Mouse (Mus musculus) midbrain, embryonic 10.5 days (tissue): ENCODE measurements at regions not wholly inside any gene's neighbourhood (a gene's known extent, or its start where the extent isn't known, plus 50 kb on each side); places are given as distances from the start of the nearest gene placed in this dataset.

Source experiments
- DNase-seq: peaks from one replicate; pipeline ENCODE4 v3.0.0-alpha.2; 2017; ENCODE audit warnings: low spot score
- H3K27ac ChIP-seq: fragments of 300-500 bp; sonication (generic); replicated peaks from 2 replicates; pipeline ENCODE4 v1.5.1; 2016; ENCODE audit warnings: mild to moderate bottlenecking
- H3K27me3 ChIP-seq: fragments of 300-500 bp; sonication (generic); 2 replicates; pipeline ENCODE4 v1.6.1; 2016; ENCODE audit warnings: low read depth, mild to moderate bottlenecking; ENCODE audit not compliant: poor library complexity, severe bottlenecking
- H3K36me3 ChIP-seq: fragments of 300-500 bp; sonication (generic); 2 replicates; pipeline ENCODE4 v1.6.1; 2016; ENCODE audit warnings: mild to moderate bottlenecking, moderate library complexity
- H3K4me1 ChIP-seq: fragments of 300-500 bp; sonication (generic); 2 replicates; pipeline ENCODE4 v1.6.1; 2016
- H3K4me3 ChIP-seq: fragments of 300-500 bp; sonication (generic); 2 replicates; pipeline ENCODE4 v1.5.1; 2016; ENCODE audit warnings: mild to moderate bottlenecking, moderate library complexity
- H3K9me3 ChIP-seq: fragments of 300-500 bp; sonication (generic); replicated peaks from 2 replicates; pipeline ENCODE4 v1.6.1; 2016; ENCODE audit warnings: mild to moderate bottlenecking
- WGBS: fragments of 180-500 bp; shearing (Covaris S2); methylation state at CpG from one replicate; pipeline ENCODE4 v1.1.7; 2016; 5-methylcytosine and 5-hydroxymethylcytosine counted together

DNA sequence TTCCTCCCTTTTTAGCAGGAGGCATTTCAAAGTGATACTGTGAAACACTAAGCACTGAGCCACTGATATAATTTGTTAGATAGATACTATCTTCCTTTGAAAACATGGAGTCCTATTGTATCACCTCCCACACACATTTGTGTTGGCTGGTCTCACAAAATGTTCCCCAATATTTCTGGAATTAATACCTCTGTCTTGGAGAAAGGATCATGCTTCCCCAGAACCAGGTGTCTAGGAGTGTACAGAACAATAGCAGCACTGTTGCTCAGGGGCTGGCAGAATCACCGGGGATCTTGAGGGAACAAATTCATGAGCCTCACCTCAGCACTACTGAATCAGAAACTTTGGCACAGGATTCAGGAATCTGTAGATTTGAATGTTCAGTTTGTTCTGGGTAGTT, 277.5 kb downstream of the Aldoart1 start:
- no peaks in the 10 kb centered on the region for H3K9me3 ChIP-seq
- 94% methylated on average over 1 of the region's 1 CpGs for WGBS
- no peaks in the 10 kb centered on the region for H3K36me3 ChIP-seq
- H3K4me3 ChIP-seq = no peak overlapping the region
- H3K27me3 ChIP-seq = no peaks in the 10 kb centered on the region
- H3K4me1 ChIP-seq = no peaks in the 10 kb centered on the region
- DNase-seq = no peak
- no peak overlapping the region for H3K27ac ChIP-seq

DNA sequence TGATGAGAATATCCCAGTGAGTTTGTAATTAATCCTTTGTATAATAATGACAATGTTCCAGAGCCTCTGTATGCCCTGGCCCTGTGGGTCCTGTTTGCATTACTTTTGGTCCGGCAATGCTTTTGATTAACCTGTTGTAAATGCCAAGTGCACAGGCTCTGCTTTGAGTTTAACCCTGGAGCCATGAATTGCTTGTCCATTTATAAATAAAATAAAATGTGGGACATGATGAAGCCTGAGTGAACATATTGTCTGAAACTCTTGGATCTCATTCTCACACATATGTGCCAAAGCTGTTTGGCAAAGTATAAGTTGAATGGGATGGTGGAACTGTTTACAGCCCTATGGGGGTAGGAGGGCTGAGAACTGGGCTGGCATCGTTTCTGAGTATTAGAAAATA, 280.5 kb downstream of the Aldoart1 start:
- 79% methylated on average over 2 of the region's 2 CpGs for WGBS
- Histone ChIP-seq H3K4me3 (no peak overlapping the region), H3K9me3 (no peaks in the 10 kb centered on the region), H3K36me3 (no peaks in the 10 kb centered on the region), H3K27me3 (no peaks in the 10 kb centered on the region), H3K27ac (no peak overlapping the region), H3K4me1 (no peaks in the 10 kb centered on the region)
- DNase-seq = no peak

DNA sequence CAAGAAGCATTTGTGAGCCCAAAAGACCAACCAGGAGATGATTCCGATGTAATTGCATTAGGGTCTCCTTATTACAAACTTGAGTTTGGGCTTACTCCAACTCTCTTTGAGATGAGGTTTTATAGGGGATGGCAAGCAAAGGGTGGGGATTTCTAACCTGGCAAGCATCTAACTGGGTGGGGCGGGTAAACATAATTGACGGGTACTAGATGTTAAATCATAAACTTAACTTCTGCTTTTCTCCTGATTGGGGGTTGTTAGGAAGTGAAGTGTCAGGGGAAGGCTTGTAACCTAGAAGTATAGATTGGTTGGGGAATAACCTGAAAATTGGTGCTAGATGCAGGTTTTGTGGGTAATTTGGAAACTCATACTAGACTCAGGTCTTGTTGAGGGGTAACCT, 287.2 kb downstream of the Aldoart1 start:
- H3K27me3 ChIP-seq = no peaks in the 10 kb centered on the region
- no peak overlapping the region for H3K27ac ChIP-seq
- H3K4me1 ChIP-seq = no peaks in the 10 kb centered on the region
- no peak for DNase-seq
- 92% methylated on average over 3 of the region's 3 CpGs for WGBS
- H3K4me3 ChIP-seq = no peak overlapping the region
- no peaks in the 10 kb centered on the region for H3K9me3 ChIP-seq
- no peaks in the 10 kb centered on the region for H3K36me3 ChIP-seq

DNA sequence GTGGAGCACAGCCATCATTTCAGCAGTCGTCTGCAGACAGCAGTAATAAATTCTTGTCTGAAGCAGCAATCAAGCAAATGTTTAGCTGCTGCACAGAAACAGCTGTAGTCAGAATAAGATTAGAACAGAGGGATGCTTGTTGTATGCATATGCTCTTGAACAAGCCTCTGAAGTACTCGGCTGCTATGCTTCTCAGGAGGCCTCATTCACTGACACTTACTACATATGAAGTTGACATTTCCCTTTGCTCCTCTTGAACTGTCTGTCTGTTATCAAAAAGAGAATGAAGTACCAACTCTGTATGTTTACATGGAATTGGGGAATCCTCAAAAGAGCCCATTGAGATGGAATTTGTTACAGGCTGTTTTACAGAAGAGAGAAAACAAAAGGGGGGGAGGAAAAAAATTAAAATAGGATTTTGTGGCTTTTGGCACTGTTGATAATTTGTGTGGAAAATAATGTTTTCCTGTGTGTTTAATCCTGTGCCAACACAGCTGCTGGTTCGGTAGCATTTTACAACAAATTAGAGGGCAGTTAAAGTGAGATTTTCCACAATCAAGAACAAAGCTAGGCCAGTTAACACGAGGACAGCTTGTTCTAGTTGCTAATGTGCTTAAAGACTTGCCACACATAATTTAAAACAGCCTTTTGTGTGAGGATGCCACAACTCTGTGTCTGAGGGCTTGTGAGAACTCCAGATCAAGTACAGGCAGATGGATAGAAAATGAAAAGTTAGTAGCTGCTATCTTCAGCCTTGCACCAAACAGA, 289.3 kb downstream of the Aldoart1 start:
- Histone ChIP-seq H3K4me3 (no peak overlapping the region), H3K27ac (no peak overlapping the region), H3K36me3 (no peaks in the 10 kb centered on the region), H3K4me1 (no peaks in the 10 kb centered on the region), H3K27me3 (no peaks in the 10 kb centered on the region), H3K9me3 (no peaks in the 10 kb centered on the region)
- WGBS = 57% methylated on average over 4 of the region's 4 CpGs
- DNase-seq = no peak

DNA sequence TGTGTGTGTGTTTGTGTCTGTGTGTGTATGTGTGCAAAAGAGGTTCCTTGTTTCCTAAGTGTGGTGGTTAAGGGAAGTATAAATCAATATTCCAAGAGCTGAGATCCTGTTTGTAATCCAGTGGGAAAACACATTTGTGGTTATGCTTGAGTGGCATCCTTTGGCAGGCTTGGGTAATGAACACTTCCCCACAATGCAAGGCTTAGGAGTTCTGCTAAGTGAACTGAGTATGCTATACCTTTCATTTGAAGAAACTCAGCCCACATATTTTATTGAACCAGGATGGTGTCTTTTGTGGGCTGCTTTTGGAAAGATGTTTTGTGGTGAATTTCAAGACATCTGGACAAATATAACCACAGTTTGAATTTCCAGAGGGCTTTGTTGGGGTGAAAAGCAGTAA, 298.2 kb downstream of the Aldoart1 start:
- Histone ChIP-seq H3K27me3 (no peaks in the 10 kb centered on the region), H3K27ac (no peak overlapping the region), H3K4me1 (no peaks in the 10 kb centered on the region), H3K36me3 (no peaks in the 10 kb centered on the region), H3K4me3 (no peak overlapping the region), H3K9me3 (no peaks in the 10 kb centered on the region)
- DNase-seq = no peak

DNA sequence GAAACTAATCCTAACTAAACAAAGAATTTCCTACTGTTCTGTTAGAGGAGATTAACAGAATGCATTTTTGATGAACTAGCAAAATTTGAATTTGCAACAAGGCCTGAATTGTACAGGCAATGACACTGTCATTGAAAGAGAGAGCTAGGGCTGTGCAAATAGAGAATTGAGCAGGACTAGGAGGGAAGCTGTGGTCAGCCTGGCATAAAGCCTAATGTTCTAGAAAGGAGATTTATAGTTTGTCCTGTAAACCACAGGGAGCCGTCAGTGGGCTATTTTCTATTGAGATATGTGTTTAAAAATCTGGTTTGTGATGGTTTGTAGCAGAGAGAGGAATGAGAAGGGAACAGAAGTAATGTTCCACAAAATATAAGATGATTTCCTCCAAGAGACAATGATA, 317.9 kb downstream of the Aldoart1 start:
- Histone ChIP-seq H3K4me1 (no peaks in the 10 kb centered on the region), H3K27ac (no peak overlapping the region), H3K27me3 (no peaks in the 10 kb centered on the region), H3K9me3 (no peaks in the 10 kb centered on the region), H3K36me3 (no peaks in the 10 kb centered on the region), H3K4me3 (no peak overlapping the region)
- WGBS = 78% methylated on average over 1 of the region's 1 CpGs
- DNase-seq = no peak

DNA sequence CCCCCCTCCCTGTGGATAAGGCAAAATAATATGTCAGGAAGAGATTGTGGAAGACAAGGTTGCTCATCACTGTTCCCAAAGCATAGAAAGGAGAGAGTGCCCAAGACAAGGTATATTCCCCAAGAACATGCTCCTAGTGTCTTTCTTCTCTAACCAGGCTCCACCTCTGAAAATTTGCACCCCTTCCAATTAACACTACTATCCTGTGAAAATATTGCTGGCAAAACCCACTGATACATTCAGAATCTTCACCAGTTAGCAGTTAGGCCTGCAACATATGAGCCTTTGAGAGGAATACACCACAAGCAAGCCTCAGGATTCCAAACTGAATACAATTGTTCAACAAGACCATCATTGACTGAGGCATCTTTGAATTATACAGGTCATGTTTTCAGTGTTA, 323.9 kb upstream of the Tle1 start:
- no peaks in the 10 kb centered on the region for H3K36me3 ChIP-seq
- no peak for DNase-seq
- H3K27ac ChIP-seq = no peak overlapping the region
- H3K27me3 ChIP-seq = no peaks in the 10 kb centered on the region
- no peak overlapping the region for H3K4me3 ChIP-seq
- H3K4me1 ChIP-seq = no peaks in the 10 kb centered on the region
- H3K9me3 ChIP-seq = no peaks in the 10 kb centered on the region

DNA sequence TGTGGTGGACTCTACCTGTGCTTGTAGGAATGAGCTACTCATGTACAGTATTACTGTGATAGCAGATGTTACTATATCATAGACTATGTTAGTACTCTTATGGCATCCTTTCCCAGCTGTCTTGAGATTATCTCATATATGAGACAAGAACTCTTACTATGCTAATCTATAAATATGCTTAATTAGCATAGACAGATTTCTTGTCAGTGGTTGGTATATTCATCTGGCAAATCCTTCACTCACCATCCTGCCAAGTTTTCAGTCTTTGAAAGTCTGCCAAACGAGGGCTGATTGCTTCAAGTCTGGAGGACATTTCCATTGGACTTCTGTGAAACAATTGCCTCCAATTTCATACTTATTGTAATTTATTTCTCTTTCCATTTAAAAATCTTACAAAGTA, 323.4 kb upstream of the Tle1 start:
- Histone ChIP-seq H3K36me3 (no peaks in the 10 kb centered on the region), H3K27me3 (no peaks in the 10 kb centered on the region), H3K4me3 (no peak overlapping the region), H3K27ac (no peak overlapping the region), H3K9me3 (no peaks in the 10 kb centered on the region), H3K4me1 (no peaks in the 10 kb centered on the region)
- DNase-seq = no peak
- 81% methylated on average over 1 of the region's 1 CpGs for WGBS

DNA sequence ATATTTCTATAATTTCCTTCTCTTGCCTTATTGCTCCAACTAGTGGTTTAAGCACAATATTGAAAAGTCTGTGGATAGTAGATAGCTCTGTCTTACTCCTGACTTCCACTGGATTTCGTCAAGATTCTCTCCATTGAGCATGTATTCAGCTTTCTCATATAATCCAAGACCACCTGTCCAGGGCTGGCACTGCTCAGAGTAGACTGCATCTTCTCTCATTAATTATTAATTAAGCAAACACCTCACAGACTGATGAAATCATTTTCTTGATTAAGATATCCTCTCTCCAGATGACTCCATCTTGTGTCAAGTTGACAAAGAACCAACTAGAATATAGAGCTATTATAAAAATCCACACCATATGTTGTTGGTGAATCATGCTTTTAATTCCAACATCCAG, 310.5 kb upstream of the Tle1 start:
- WGBS = 77% methylated on average over 1 of the region's 1 CpGs
- Histone ChIP-seq H3K27me3 (no peaks in the 10 kb centered on the region), H3K4me1 (no peaks in the 10 kb centered on the region), H3K27ac (no peak overlapping the region), H3K9me3 (no peaks in the 10 kb centered on the region), H3K4me3 (no peak overlapping the region), H3K36me3 (no peaks in the 10 kb centered on the region)
- DNase-seq = no peak

DNA sequence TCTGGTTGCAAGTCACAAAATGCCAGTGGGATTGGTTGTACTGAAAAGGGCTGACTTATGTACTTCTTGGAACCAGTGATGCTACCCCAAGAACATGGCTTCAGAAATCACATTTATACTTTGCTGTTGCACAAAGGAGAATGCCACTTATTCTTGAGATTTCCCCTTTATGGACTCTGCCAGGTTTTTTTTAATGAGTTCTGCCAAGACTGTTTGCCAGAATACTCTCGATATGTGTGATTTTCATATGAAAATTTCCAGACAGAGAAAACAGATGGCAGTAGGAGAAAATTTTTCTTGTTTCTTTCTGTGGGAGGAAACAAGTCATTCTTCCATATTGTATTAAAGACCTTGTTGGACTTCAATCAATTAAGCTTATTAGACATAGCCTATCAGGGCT, 281.0 kb upstream of the Tle1 start:
- DNase-seq = no peak
- no peak overlapping the region for H3K4me3 ChIP-seq
- H3K27me3 ChIP-seq = no peaks in the 10 kb centered on the region
- H3K36me3 ChIP-seq = no peaks in the 10 kb centered on the region
- H3K4me1 ChIP-seq = no peaks in the 10 kb centered on the region
- 95% methylated on average over 1 of the region's 1 CpGs for WGBS
- H3K27ac ChIP-seq = no peak overlapping the region
- no peaks in the 10 kb centered on the region for H3K9me3 ChIP-seq

DNA sequence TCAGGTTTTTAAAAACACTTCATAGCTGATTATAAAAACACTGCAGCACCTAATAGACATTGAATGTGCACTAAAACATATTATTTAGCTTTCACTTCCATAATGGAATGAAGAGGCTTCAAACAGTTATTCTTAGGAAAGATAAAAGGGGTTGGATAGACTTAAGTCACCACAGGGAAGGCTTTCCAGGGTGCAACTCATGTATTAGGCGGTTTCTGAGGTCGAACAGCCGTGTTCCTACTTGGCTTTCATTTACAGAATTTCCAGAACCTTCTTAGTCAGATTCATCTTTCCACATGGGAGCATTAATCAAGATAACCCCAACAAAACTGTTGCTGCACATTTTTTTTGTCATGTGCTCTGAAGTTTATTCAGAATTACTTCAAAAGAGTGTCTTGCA, 279.8 kb upstream of the Tle1 start:
- WGBS = 84% methylated on average over 3 of the region's 3 CpGs
- Histone ChIP-seq H3K27ac (no peak overlapping the region), H3K4me1 (no peaks in the 10 kb centered on the region), H3K36me3 (no peaks in the 10 kb centered on the region), H3K9me3 (no peaks in the 10 kb centered on the region), H3K27me3 (no peaks in the 10 kb centered on the region), H3K4me3 (no peak overlapping the region)
- no peak for DNase-seq

DNA sequence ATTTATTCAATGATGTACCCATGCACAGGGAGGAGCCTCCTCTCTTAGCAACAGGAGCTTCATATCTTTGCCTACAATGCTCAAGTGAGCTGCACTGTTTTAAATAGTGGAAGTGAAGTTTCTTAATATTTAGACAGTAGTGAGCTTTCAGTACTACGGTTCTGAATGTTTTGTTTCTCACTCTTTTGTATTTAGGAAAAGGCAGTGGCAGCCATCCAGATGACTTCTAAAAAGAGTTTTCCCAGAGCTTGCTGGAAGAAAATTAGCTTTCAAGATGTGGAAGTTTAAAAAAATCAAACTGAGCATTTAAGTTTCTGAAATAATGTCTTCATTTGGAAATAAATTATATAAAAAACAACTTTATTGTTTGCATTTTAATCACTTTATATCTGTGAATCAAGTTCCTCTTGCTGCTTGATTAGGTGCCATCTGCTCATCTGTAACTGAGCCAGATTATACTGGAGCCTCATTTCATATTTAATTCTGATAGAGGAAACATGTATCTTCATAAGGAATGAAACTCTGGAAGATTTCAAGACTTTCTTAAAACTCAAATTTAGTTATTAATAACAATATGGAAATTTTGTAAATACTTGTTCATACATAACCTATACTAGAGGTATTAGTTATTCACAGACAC, 268.6 kb upstream of the Tle1 start:
- H3K4me3 ChIP-seq = no peak overlapping the region
- H3K4me1 ChIP-seq = no peaks in the 10 kb centered on the region
- H3K9me3 ChIP-seq = no peaks in the 10 kb centered on the region
- DNase-seq = no peak
- WGBS = 73% methylated on average over 1 of the region's 1 CpGs
- H3K27ac ChIP-seq = no peak overlapping the region
- no peaks in the 10 kb centered on the region for H3K27me3 ChIP-seq
- no peaks in the 10 kb centered on the region for H3K36me3 ChIP-seq

DNA sequence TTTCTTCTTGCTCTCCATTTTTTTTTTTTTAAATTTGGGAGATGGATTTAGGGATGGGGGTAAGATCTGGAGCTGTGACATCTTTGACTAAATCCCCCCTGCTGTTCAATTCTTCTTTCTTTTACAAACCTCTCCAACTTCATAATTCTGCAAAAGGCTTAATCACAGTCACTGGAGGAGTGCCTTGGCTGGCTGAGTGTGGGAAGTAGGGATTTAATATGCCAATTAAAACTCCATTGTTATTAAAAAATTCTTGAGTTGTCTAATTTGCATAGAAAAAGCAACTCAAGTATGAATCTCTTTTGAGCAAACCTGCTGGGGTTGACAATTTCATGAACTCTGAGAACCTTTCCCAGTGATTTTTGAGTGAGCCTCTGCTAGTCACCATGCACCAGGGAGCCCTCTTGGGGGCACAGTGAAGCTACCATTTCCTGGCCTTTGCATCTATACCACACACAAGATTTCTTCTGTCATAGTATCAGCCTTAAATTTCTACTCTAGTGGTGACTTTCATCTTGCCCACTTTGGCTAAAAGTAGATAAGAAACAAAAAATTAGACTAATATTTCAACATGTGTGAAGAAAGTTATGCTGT, 243.6 kb upstream of the Tle1 start:
- no peaks in the 10 kb centered on the region for H3K36me3 ChIP-seq
- H3K4me1 ChIP-seq = no peaks in the 10 kb centered on the region; the same call in 1 of the 2 replicates
- H3K4me3 ChIP-seq = no peak overlapping the region
- no peaks in the 10 kb centered on the region for H3K9me3 ChIP-seq
- no peak for DNase-seq
- H3K27ac ChIP-seq = no peak overlapping the region
- no peaks in the 10 kb centered on the region for H3K27me3 ChIP-seq
